Mouse (Mus musculus): ENCODE results near the gene Stoml2.

Stoml2 gene

GRCm38 (mm10) chr4:43037860-43038566 is 6.5 kb upstream of the Stoml2 start:
- DNase-seq, result no peak

- DNase-seq, result no peak
Observed at GRCm38 (mm10) chr4:43036356-43036755, 4.8 kb upstream of the Stoml2 start.

- DNase-seq, result no peak
Observed at GRCm38 (mm10) chr4:43035851-43036250, 4.3 kb upstream of the Stoml2 start.

- no peak for DNase-seq
Observed at GRCm38 (mm10) chr4:43033481-43033880, 2.0 kb upstream of the Stoml2 start.

GRCm38 (mm10) chr4:43032501-43032900 is 991 bp upstream of the Stoml2 start:
- DNase-seq, result no peak

GRCm38 (mm10) chr4:43030780-43031230 is 705 bp downstream of the Stoml2 start:
- peak; percentile 46 to 51 for DNase-seq

- DNase-seq, result no peak
Observed at GRCm38 (mm10) chr4:43030352-43030751, 1.2 kb downstream of the Stoml2 start.

- DNase-seq, result no peak
Observed at GRCm38 (mm10) chr4:43029749-43030148, 1.8 kb downstream of the Stoml2 start.

- DNase-seq, result no peak
Observed at GRCm38 (mm10) chr4:43029121-43029520, 2.4 kb downstream of the Stoml2 start.

GRCm38 (mm10) chr4:43025084-43025960 is 6.2 kb downstream of the Stoml2 start, which contains the start of gene Pigo:
Gene Pigo, minus strand, starts transcription at chr4:43025819.
- DNase-seq, result peak; percentile 93 to 96

GRCm38 (mm10) chr4:43024673-43025072 is 6.8 kb downstream of the Stoml2 start:
- DNase-seq, result no peak

GRCm38 (mm10) chr4:43021341-43021740 is 10.2 kb downstream of the Stoml2 start:
- DNase-seq, result no peak

- DNase-seq, result no peak
Observed at GRCm38 (mm10) chr4:43020876-43021275, 10.6 kb downstream of the Stoml2 start.

GRCm38 (mm10) chr4:43019641-43020465 is 11.7 kb downstream of the Stoml2 start:
- no peak for DNase-seq

GRCm38 (mm10) chr4:43019176-43019575 is 12.3 kb downstream of the Stoml2 start:
- DNase-seq, result no peak

- no peak for DNase-seq
Observed at GRCm38 (mm10) chr4:43018156-43018555, 13.4 kb downstream of the Stoml2 start.

- DNase-seq, result no peak
Observed at GRCm38 (mm10) chr4:43012091-43012490, 19.4 kb downstream of the Stoml2 start.

GRCm38 (mm10) chr4:43010161-43011038 is 21.1 kb downstream of the Stoml2 start, which contains the start of gene Fancg:
Gene Fancg, minus strand, starts transcription at chr4:43010506.
- DNase-seq, result peak; percentile 73 to 82

GRCm38 (mm10) chr4:43005765-43006164 is 25.7 kb downstream of the Stoml2 start:
- peak; percentile 40 to 47 for DNase-seq

- no peak for DNase-seq
Observed at GRCm38 (mm10) chr4:43004951-43005350, 26.6 kb downstream of the Stoml2 start.

GRCm38 (mm10) chr4:43002756-43003439 is 28.6 kb downstream of the Stoml2 start:
- peak; percentile 32 to 36 for DNase-seq
